Mouse (Mus musculus) CH12.LX (cell line): ENCODE results near the gene Rpl9-ps6.

Experiments used
- CTCF ChIP-seq, 2 experiments: IDR thresholded peaks in 1 of 2; conservative IDR thresholded peaks in 1 of 2; 2 replicates each; pipeline ENCODE4 v1.5.1; 2011 to 2012; ENCODE audit warnings: low read depth in 2 of 2, low read length in 2 of 2, improper control_type of control experiment in 1 of 2, inconsistent platforms in 1 of 2, mild to moderate bottlenecking in 1 of 2, moderate library complexity in 1 of 2
- E2F4 ChIP-seq: IDR thresholded peaks from 2 replicates; pipeline ENCODE4 v1.6.1; 2011; ENCODE audit warnings: low read depth, low read length, improper control_type of control experiment; ENCODE audit not compliant: insufficient replicate concordance
- JUN ChIP-seq: IDR thresholded peaks from 2 replicates; pipeline ENCODE4 v1.6.1; 2011; ENCODE audit warnings: low read depth, mild to moderate bottlenecking, low read length, improper control_type of control experiment, moderate library complexity; ENCODE audit not compliant: insufficient read depth
- MAFK ChIP-seq: IDR thresholded peaks from 2 replicates; pipeline ENCODE4 v1.6.1; 2011; ENCODE audit warnings: low read length, improper control_type of control experiment; ENCODE audit not compliant: insufficient replicate concordance
- MAX ChIP-seq: IDR thresholded peaks from 2 replicates; pipeline ENCODE4 v1.6.1; 2011; ENCODE audit warnings: low read length, improper control_type of control experiment
- POLR2A ChIP-seq: IDR thresholded peaks from 2 replicates; pipeline ENCODE4 v1.6.1; 2011; ENCODE audit warnings: low read depth, mild to moderate bottlenecking, improper control_type of control experiment, low read length
- SIN3A ChIP-seq: IDR thresholded peaks from 2 replicates; pipeline ENCODE4 v1.6.1; 2012; ENCODE audit warnings: low read length, improper control_type of control experiment, inconsistent platforms
- SMC3 ChIP-seq: IDR thresholded peaks from 2 replicates; pipeline ENCODE4 v1.6.1; 2011; ENCODE audit warnings: low read depth, low read length, improper control_type of control experiment

DNA sequence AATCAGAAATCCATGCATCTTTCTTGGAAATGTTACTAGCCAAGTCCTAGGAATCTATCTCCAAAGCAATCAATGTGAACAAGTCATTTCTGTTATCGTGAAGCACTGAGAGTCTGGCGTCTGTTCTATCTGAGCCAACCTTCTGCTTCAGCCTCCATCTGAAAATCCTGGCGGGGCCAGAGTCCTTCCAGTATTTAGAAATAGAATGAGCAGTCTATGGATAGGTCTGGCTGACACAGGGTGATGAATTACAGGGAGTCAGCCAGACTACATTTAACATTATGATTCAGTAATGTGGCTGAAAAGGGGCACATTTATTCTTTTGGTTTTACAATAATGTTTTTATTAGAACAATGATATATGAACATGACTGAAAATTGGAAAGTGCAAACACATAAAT lies 47.3 kb downstream of the Rpl9-ps6 start:
- TF ChIP-seq SMC3 (no peak), E2F4 (no peak), POLR2A (no peak), CTCF (conservative IDR thresholded peaks at IDR 0.05 in 1 of 2, IDR thresholded peaks at IDR 0.05 in 1 of 2; ENCODE audit: low read depth in 2 of 2, low read length in 2 of 2) (no peak), MAX (no peak), SIN3A (no peak), JUN (no peak), MAFK (no peak)
